Mouse (Mus musculus) intestine, embryonic 14.5 days (tissue): ENCODE measurements around the gene Ddx39. TPM values are rescaled to one million over a fixed set of nuclear protein-coding genes. Genes with fewer than 3 reads are reported as not detected.
A peak's percentile ranks its signal among the peaks of the same experiment; 100 is the strongest.

Experiments used
- ATAC-seq: fragments of 200-750 bp; cut with Nextera tagmentation; replicated peaks from 2 replicates; pipeline ENCODE4 v1.8.0; 2017; ENCODE audit warnings: low read depth, moderate number of reproducible peaks, moderate TSS enrichment, moderate library complexity; ENCODE audit not compliant: low FRiP score, low TSS enrichment
- DNase-seq: peaks from one replicate; pipeline ENCODE4 v3.0.0-alpha.2; 2018; ENCODE audit warnings: low spot score
- H3K27ac ChIP-seq: fragments of 300-500 bp; sonication (generic); 2 replicates; pipeline ENCODE4 v1.5.1; 2014; ENCODE audit warnings: low read depth, mild to moderate bottlenecking, control low read depth
- H3K27me3 ChIP-seq: fragments of 300-500 bp; sonication (generic); replicated peaks from 2 replicates; pipeline ENCODE4 v1.6.1; 2014; ENCODE audit warnings: low read length, control low read depth; ENCODE audit not compliant: control insufficient read depth, insufficient read depth
- H3K36me3 ChIP-seq: fragments of 300-500 bp; sonication (generic); 2 replicates; pipeline ENCODE4 v1.6.1; 2014; ENCODE audit warnings: low read length, control low read depth; ENCODE audit not compliant: control insufficient read depth, insufficient read depth
- H3K4me1 ChIP-seq: fragments of 300-500 bp; sonication (generic); replicated peaks from 2 replicates; pipeline ENCODE4 v1.6.1; 2014; ENCODE audit warnings: low read length, control low read depth, mixed read lengths; ENCODE audit not compliant: control insufficient read depth, insufficient read depth
- H3K4me2 ChIP-seq: fragments of 300-500 bp; sonication (generic); 2 replicates; pipeline ENCODE4 v1.6.1; 2014; ENCODE audit warnings: low read length
- H3K4me3 ChIP-seq: fragments of 300-500 bp; sonication (generic); 2 replicates; pipeline ENCODE4 v1.5.1; 2014; ENCODE audit warnings: low read depth, low read length, control low read depth, mixed read lengths
- H3K9ac ChIP-seq: fragments of 300-500 bp; sonication (generic); 2 replicates; pipeline ENCODE4 v1.6.1; 2014; ENCODE audit warnings: mild to moderate bottlenecking, low read length
- H3K9me3 ChIP-seq: fragments of 300-500 bp; sonication (generic); 2 replicates; pipeline ENCODE4 v1.6.1; 2016; ENCODE audit warnings: low read length, control low read depth; ENCODE audit not compliant: control insufficient read depth
- WGBS: fragments of 180-500 bp; shearing (Covaris S2); extraction: QIAGEN DNeasy Blood & Tissue Kit; methylation state at CpG from one replicate; pipeline ENCODE4 v1.1.7; 2014; 5-methylcytosine and 5-hydroxymethylcytosine counted together
- polyA plus RNA-seq: library from polyadenylated mRNA; unstranded; fragments of >200 nt; fragmentation: Nextera tagmentation; extraction: Ambion mirVana; gene quantifications from 2 replicates; pipeline ENCODE4 v1.2.1, GENCODE M21; 2014

Ddx39 gene
- polyA plus RNA-seq, 1 experiment from 2014 or later, result 222 TPM

- H3K4me3 ChIP-seq, result no peak overlapping the region
- ATAC-seq, result no peak
- H3K4me2 ChIP-seq, result peak overlapping the region; percentile 56
- peak overlapping the region; percentile 70 for H3K27ac ChIP-seq
- DNase-seq, result no peak
- peaks cover 34% of the 10 kb centered on the region for H3K4me1 ChIP-seq
- H3K27me3 ChIP-seq, result no peaks in the 10 kb centered on the region
- no peak overlapping the region for H3K9ac ChIP-seq
- no peaks in the 10 kb centered on the region for H3K36me3 ChIP-seq
- H3K9me3 ChIP-seq, result no peaks in the 10 kb centered on the region
- WGBS, result 60% methylated on average over 10 of the region's 10 CpGs
Observed at GRCm38 (mm10) chr8:83738949-83739710, 24.2 kb downstream of the Ddx39 start.

GRCm38 (mm10) chr8:83739711-83740468, 24.9 kb downstream of the Ddx39 start:
- H3K27me3 ChIP-seq, result no peaks in the 10 kb centered on the region
- peak overlapping the region; percentile 70 for H3K27ac ChIP-seq
- no peak for DNase-seq
- peak overlapping the region; percentile 49; the same call in 1 of the 2 replicates for H3K9ac ChIP-seq
- peaks cover 34% of the 10 kb centered on the region for H3K4me1 ChIP-seq
- peak overlapping the region; percentile 38 for H3K4me3 ChIP-seq
- no peaks in the 10 kb centered on the region for H3K36me3 ChIP-seq
- peak overlapping the region; percentile 56 for H3K4me2 ChIP-seq
- 45% methylated on average over 8 of the region's 8 CpGs for WGBS
- no peaks in the 10 kb centered on the region for H3K9me3 ChIP-seq
- ATAC-seq, result no peak

DNA sequence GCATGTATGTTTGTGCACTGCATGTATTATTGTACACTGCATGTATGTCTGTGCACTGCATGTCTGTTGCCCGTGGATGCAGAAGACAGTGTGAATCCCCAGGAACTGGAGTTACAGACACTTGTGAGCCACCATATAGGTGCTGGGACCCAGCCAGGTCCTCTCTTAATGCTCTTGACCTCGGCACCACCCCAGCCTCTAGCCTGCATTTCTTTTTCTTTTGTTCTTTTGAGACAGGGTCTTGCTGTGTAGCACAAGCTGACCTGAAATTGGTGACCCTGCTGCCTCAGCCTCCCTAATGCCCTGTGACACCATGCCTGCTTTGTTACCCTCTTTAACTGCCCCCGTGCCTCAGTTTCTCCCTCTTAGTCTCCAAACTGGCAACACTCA, 25.6 kb downstream of the Ddx39 start:
- Histone ChIP-seq H3K4me3 (peak overlapping the region; percentile 38), H3K9ac (peak overlapping the region; percentile 49), H3K4me2 (peak overlapping the region; percentile 56), H3K27ac (peak overlapping the region; percentile 69), H3K27me3 (no peaks in the 10 kb centered on the region), H3K9me3 (no peaks in the 10 kb centered on the region), H3K36me3 (no peaks in the 10 kb centered on the region), H3K4me1 (peaks cover 34% of the 10 kb centered on the region)
- 18% methylated on average over 3 of the region's 3 CpGs for WGBS
- ATAC-seq (no peak), DNase-seq (no peak)

DNA sequence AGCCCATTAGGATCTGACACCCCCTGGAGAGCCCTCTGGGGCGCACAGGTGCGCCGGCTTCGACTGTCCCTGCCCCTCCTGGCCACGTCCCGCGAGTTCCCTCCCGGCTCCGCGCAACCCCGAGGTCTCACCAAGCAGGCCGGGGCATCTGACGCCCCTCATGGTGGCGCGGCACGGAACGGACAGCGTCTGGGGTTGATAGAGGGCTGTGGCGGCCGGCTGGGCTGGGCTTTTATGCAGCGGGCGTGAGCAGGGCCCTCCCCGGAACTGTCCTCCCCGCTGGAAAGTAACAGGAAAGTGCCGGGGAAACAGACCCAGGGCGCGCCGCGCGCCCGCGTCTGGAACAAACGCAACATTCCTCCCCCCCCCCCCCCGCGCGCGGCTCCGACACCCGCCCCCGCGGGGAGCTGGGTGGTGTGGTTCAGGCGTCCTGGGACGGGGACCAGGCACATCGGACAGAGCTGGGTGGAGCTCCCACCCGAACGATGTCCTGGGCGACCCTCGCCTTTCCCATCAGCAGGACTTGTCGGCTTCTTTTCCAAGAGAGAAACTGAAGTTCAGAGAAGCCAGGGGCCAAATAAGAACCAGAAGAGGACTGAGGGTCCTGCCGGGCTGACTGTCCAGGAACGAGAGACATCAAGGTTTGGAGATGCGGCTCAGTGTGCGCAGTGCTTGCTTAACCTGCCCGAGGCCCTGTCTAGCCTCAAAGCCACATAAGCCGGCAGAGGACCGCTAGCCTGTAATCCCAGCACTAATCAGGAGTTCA, 26.2 kb downstream of the Ddx39 start, which contains the start of gene Adgre5:
TSS of gene Adgre5 (minus strand) at position 351 of the 766 bp plus-strand sequence.
- DNase-seq, result peak; percentile 78
- ATAC-seq, result peak; percentile 62

DNA sequence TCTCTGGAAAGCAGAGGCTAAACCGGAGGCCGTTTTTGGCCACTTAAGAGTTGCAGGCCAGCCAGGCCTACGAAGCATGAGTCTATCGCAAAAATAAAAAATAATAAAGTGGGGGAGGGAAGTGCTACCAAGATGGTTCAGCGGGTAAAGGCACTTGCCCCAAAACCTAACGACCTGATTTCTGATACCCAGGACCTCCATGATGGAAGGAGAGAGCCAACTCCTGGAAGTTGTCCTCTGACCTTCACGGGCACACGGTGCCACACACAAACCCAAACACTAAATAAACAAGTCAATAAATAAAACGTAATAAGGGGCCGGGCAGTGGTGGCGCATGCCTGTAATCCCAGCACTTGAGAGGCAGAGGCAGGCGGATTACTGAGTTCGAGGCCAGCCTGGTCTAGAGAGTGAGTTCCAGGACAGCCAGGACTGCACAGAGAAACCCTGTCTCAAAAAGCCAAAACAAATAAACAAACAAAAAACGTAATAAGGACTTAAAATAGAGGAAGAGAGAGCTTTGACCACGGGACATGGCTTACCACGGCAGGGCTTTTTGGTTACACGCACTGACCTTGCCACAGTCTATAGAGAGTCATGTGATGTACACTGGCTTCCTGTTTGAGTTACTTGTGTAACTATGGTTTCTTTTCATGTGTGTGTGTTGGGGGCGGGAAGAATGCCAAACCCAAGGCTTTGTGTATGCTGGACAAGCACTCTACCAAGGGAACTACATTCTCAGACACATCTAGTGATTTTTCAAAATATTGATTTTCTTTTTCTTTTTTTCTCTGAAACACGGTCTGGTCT, 27.1 kb downstream of the Ddx39 start:
- H3K9ac ChIP-seq, result peak overlapping the region; percentile 49

More for the DNA sequence above, 26.2 kb downstream of the Ddx39 start, which contains the start of gene Adgre5:
- Histone ChIP-seq H3K4me2 (peak within 1 kb of the TSS; percentile 56), H3K4me1 (peaks cover 34% of the 10 kb centered on the region), H3K27ac (peak within 1 kb of the TSS; percentile 70), H3K36me3 (no peaks in the 10 kb centered on the region), H3K9ac (peak within 1 kb of the TSS; percentile 49), H3K4me3 (peak within 1 kb of the TSS; percentile 38), H3K9me3 (no peaks in the 10 kb centered on the region), H3K27me3 (no peaks in the 10 kb centered on the region)
- WGBS, result 2% methylated on average over 49 of the region's 56 CpGs

GRCm38 (mm10) chr8:83742968-83743367, 28.0 kb downstream of the Ddx39 start:
- WGBS, result 94% methylated on average over 6 of the region's 6 CpGs
- Histone ChIP-seq H3K9me3 (no peaks in the 10 kb centered on the region), H3K4me2 (no peak overlapping the region), H3K9ac (no peak overlapping the region), H3K36me3 (no peaks in the 10 kb centered on the region), H3K4me3 (no peak overlapping the region), H3K4me1 (peaks cover 26% of the 10 kb centered on the region), H3K27ac (no peak overlapping the region), H3K27me3 (peaks cover 4% of the 10 kb centered on the region; the same call in 1 of the 2 replicates)
- DNase-seq, result no peak
- ATAC-seq, result no peak

More for the DNA sequence above, 27.1 kb downstream of the Ddx39 start:
- Histone ChIP-seq H3K4me1 (peaks cover 34% of the 10 kb centered on the region), H3K4me3 (peak overlapping the region; percentile 38), H3K4me2 (peak overlapping the region; percentile 56), H3K27ac (peak overlapping the region; percentile 69; the same call in 1 of the 2 replicates), H3K27me3 (no peaks in the 10 kb centered on the region), H3K36me3 (no peaks in the 10 kb centered on the region), H3K9me3 (no peaks in the 10 kb centered on the region)
- DNase-seq, result no peak
- ATAC-seq, result no peak
- 76% methylated on average over 19 of the region's 19 CpGs for WGBS

DNA sequence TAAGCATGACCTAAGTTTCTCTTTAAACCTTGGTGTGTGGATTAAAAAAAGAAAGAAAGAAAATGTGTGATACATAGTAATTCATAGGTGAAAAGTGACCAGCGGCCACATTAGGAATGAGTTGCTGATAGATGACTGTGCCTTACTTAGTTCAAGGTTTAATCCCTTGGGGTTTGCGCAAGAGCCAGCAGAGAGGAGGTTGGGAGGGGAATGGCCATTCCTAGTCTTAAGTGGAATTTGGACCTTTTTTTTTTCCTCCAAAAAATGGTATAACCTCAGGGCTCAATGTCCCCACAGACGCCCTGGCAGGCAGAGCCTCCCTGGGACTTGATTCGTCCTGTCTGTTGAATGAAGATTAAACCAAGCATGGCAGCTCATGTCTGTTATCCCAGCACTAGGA, 29.1 kb downstream of the Ddx39 start:
- Histone ChIP-seq H3K9ac (no peak overlapping the region), H3K27ac (no peak overlapping the region), H3K4me2 (no peak overlapping the region), H3K4me3 (no peak overlapping the region), H3K9me3 (no peaks in the 10 kb centered on the region), H3K4me1 (peaks cover 26% of the 10 kb centered on the region), H3K36me3 (no peaks in the 10 kb centered on the region), H3K27me3 (peaks cover 4% of the 10 kb centered on the region; the same call in 1 of the 2 replicates)
- ATAC-seq (no peak), DNase-seq (no peak)
- 87% methylated on average over 4 of the region's 4 CpGs for whole genome bisulfite sequencing
